Mouse (Mus musculus) forebrain, embryonic 13.5 days (tissue): ENCODE measurements around the gene Zfyve26. TPM values are rescaled to one million over a fixed set of nuclear protein-coding genes. Genes with fewer than 3 reads are reported as not detected.
"Not testable (repeated sequence)": the region's sequence is repeated elsewhere in the genome, so short reads cannot be mapped to it uniquely, and the experiment has no call there.

Experiments
- ATAC-seq: fragments of 200-750 bp; cut with Nextera tagmentation; 2 replicates; pipeline ENCODE4 v1.8.0; 2017
- H3K27ac ChIP-seq: fragments of 300-500 bp; sonication (generic); 2 replicates; pipeline ENCODE4 v1.5.1; 2015; ENCODE audit warnings: inconsistent platforms, mild to moderate bottlenecking, moderate library complexity
- H3K27me3 ChIP-seq: fragments of 300-500 bp; sonication (generic); 2 replicates; pipeline ENCODE4 v1.6.1; 2015; ENCODE audit warnings: mild to moderate bottlenecking, inconsistent platforms
- H3K36me3 ChIP-seq: fragments of 300-500 bp; sonication (generic); 2 replicates; pipeline ENCODE4 v1.6.1; 2015; ENCODE audit warnings: mild to moderate bottlenecking, inconsistent platforms; ENCODE audit not compliant: poor library complexity, severe bottlenecking
- H3K4me1 ChIP-seq: fragments of 300-500 bp; sonication (generic); 2 replicates; pipeline ENCODE4 v1.6.1; 2015; ENCODE audit warnings: inconsistent platforms
- H3K4me2 ChIP-seq: fragments of 300-500 bp; sonication (generic); 2 replicates; pipeline ENCODE4 v1.6.1; 2015; ENCODE audit warnings: inconsistent platforms, mild to moderate bottlenecking, moderate library complexity
- H3K4me3 ChIP-seq: fragments of 300-500 bp; sonication (generic); 2 replicates; pipeline ENCODE4 v1.5.1; 2015; ENCODE audit warnings: mild to moderate bottlenecking, inconsistent platforms
- H3K9ac ChIP-seq: fragments of 300-500 bp; sonication (generic); 2 replicates; pipeline ENCODE4 v1.6.1; 2015; ENCODE audit warnings: mild to moderate bottlenecking, inconsistent platforms
- H3K9me3 ChIP-seq: fragments of 300-500 bp; sonication (generic); replicated peaks from 2 replicates; pipeline ENCODE4 v1.6.1; 2016; ENCODE audit warnings: inconsistent platforms
- WGBS: fragments of 180-500 bp; shearing (Covaris S2); methylation state at CpG from one replicate; pipeline ENCODE4 v1.1.7; 2015; 5-methylcytosine and 5-hydroxymethylcytosine counted together
- polyA plus RNA-seq: library from polyadenylated mRNA; unstranded; fragments of >200 nt; fragmentation: Nextera tagmentation; extraction: Ambion mirVana; gene quantifications from 2 replicates; pipeline ENCODE4 v1.2.1, GENCODE M21; 2015

Gene Zfyve26
- 12.8 and 13.4 TPM in 2 replicates for polyA plus RNA-seq

DNA sequence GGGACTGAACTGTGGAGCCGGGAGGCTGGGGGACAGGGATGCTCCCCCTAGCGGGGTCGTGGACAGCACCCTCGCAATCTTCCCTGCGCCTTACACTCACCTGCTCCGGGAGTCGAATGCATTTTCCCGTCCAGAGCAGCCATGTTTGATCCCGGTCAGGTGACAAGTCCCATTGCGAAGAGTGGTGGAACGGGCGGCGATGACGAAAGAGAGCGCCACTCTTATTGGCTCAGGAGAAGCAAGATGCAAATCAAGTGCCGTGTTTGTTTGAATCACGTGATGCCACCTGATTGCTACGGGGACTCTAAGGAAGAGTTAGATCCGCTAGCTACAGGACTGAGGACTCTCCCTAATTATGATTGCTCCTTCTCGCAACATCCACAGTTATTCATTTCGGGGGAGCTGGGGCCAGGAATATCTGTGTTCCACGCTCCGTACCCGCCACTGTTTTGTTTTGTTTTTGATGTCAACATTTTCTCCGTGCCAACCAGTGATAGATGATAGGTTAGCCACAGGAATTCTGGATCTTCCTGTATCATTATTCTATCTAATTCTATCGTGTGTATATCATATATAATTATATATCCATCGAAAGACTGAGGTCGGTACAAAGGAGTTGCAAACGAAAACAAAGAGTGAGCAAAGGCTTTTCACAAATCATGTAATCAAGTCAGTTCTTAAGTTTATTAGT, at the start of gene Zfyve26:
TSS of gene Zfyve26 (minus strand) at position 179 of the 691 bp plus-strand sequence.
- H3K36me3 ChIP-seq: peaks cover 5% of the 10 kb centered on the region
- no peaks in the 10 kb centered on the region for H3K9me3 ChIP-seq
- peaks cover 19% of the 10 kb centered on the region for H3K4me1 ChIP-seq
- H3K4me3 ChIP-seq: peak within 1 kb of the TSS; percentile 71
- ATAC-seq: peak; percentile 98
- peak within 1 kb of the TSS; percentile 63 for H3K27ac ChIP-seq
- under 1% methylated on average over 29 of the region's 29 CpGs for WGBS
- no peaks in the 10 kb centered on the region for H3K27me3 ChIP-seq
- peak within 1 kb of the TSS; percentile 80 for H3K9ac ChIP-seq
- H3K4me2 ChIP-seq: peak within 1 kb of the TSS; percentile 84

DNA sequence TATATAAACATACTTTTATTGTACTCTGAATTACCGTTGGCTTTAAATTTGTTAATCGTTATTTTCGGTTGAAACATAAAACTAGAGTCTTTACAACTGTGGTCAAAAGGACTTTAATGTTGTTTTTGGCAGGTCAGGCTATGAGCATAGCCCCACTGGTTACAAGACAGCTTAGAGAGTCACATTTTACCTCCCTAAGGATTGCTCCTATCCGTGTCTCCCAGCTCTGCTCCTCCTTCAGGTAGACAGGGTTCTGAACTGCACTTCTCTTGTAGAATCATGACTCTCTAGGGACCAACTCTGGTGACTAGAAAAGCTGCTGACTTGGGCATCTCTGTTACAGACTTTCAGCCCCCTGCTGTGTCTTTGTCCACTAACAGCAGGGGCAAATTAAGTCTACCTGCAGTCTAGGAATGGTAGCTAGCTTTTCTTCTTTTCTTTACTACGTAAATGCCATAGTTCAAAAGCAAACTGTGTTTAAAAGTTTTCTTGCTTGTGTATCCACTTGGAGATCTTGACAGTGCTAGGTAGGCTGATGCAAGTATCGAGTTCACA, 45.3 kb upstream of the Zfyve26 start:
- WGBS: 50% methylated on average over 6 of the region's 6 CpGs
- H3K27me3 ChIP-seq: no peaks in the 10 kb centered on the region
- H3K4me2 ChIP-seq: no peak overlapping the region

DNA sequence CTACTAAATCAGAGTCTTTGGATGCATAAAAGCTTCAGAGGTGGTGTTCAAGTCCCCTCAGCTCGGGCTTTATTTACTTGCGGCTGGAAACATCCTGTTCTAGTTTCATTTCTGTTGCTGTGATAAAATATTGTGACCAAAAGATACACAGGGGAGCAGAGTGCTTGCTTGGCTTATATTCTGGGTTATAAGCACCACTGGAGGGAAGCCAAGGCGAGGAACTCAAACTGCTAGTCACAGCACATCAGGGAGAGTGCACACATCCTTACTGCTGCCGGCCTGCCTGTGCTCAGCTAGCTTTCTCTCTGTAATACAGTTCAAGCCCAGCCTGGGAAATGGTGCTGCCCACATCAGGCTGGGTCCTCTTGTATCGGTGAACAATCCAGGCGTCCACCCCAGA, 44.4 kb upstream of the Zfyve26 start:
- WGBS: 80% methylated on average over 6 of the region's 6 CpGs
- no peak for ATAC-seq
- no peaks in the 10 kb centered on the region for H3K4me1 ChIP-seq
- H3K9me3 ChIP-seq: no peaks in the 10 kb centered on the region
- H3K4me2 ChIP-seq: no peak overlapping the region
- H3K27me3 ChIP-seq: no peaks in the 10 kb centered on the region
- no peak overlapping the region for H3K9ac ChIP-seq
- no peak overlapping the region for H3K4me3 ChIP-seq
- no peak overlapping the region for H3K27ac ChIP-seq
- no peaks in the 10 kb centered on the region for H3K36me3 ChIP-seq

More for the DNA sequence above, 45.3 kb upstream of the Zfyve26 start:
- H3K4me3 ChIP-seq: no peak overlapping the region
- H3K36me3 ChIP-seq: no peaks in the 10 kb centered on the region
- no peak overlapping the region for H3K9ac ChIP-seq
- H3K9me3 ChIP-seq: no peaks in the 10 kb centered on the region
- no peaks in the 10 kb centered on the region for H3K4me1 ChIP-seq
- no peak for ATAC-seq
- H3K27ac ChIP-seq: no peak overlapping the region

DNA sequence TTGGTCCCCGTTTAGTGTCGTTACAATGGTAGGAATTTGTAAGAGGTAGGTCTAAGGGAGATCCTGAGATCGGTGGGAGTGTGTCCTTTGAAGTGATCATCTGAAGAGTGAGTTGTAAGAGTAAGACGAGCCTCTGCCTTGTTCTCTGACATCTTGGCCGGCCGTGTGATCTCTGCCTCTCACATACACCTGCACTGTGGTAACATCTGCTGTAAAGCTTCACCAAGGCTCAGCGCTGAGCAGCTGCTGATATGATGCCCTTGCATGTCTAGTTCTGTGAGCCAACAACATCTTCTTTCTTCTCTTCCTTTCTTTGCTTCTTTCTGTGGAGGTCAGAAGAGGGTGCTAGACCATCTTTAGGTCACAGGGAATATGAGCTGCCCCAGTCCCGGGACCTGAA, 42.7 kb upstream of the Zfyve26 start:
- H3K9me3 ChIP-seq: peaks cover 11% of the 10 kb centered on the region; the same call in 1 of the 2 replicates
- no peak overlapping the region for H3K27ac ChIP-seq
- H3K4me2 ChIP-seq: no peak overlapping the region
- H3K27me3 ChIP-seq: no peaks in the 10 kb centered on the region
- no peaks in the 10 kb centered on the region for H3K4me1 ChIP-seq
- H3K4me3 ChIP-seq: no peak overlapping the region
- H3K36me3 ChIP-seq: peaks cover 11% of the 10 kb centered on the region
- H3K9ac ChIP-seq: no peak overlapping the region
- no peak for ATAC-seq
- WGBS: 89% methylated on average over 8 of the region's 8 CpGs

DNA sequence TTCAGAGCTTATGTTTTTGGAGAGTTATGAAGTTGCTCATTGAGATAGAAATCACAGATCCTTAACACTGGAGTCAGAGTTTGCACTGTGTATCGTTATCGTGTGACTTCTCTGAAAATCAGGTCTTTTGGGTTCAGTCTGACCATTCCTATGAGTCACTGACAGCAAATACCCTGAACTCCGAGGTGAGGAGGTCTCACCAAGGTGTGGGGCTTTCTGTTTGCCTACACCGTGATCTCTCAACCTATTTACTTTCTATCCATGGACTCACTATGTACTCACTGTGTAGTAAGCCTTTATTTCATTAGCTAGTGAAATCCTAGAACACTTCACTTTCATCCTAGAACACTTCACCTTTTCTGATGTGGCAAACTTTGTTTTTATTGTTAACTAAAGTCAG, 35.6 kb upstream of the Zfyve26 start:
- 90% methylated on average over 4 of the region's 4 CpGs for WGBS
- Histone ChIP-seq H3K4me2 (no peak overlapping the region), H3K4me3 (no peak overlapping the region), H3K36me3 (peaks cover 12% of the 10 kb centered on the region), H3K9ac (no peak overlapping the region), H3K27ac (no peak overlapping the region), H3K4me1 (no peaks in the 10 kb centered on the region), H3K9me3 (peaks cover 11% of the 10 kb centered on the region; the same call in 1 of the 2 replicates), H3K27me3 (no peaks in the 10 kb centered on the region)
- no peak for ATAC-seq

DNA sequence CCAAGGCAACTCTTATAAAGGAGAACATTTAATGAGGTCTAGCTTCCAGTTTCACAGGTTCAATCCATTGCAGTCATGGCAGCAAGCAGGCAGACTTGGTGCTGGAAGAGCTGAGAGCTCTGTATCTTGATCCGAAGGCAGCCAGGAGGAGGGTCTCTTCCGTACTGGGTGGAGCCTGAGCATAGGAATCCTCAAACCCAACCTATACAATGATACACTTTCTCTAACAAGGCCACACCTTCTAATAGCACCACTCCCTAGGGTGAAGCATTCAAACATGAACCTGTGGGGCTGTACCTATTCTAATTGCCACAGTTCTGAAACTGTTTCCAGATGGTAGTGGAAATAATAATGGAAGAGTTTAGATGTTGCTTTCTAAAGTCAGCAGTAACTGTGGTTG, 34.5 kb upstream of the Zfyve26 start:
- H3K4me2 ChIP-seq: no peak overlapping the region
- H3K9ac ChIP-seq: no peak overlapping the region
- no peak overlapping the region for H3K27ac ChIP-seq
- 89% methylated on average over 2 of the region's 2 CpGs for WGBS
- H3K9me3 ChIP-seq: peaks cover 11% of the 10 kb centered on the region; the same call in 1 of the 2 replicates
- H3K27me3 ChIP-seq: no peaks in the 10 kb centered on the region
- no peaks in the 10 kb centered on the region for H3K4me1 ChIP-seq
- H3K36me3 ChIP-seq: peaks cover 12% of the 10 kb centered on the region
- no peak for ATAC-seq
- no peak overlapping the region for H3K4me3 ChIP-seq

DNA sequence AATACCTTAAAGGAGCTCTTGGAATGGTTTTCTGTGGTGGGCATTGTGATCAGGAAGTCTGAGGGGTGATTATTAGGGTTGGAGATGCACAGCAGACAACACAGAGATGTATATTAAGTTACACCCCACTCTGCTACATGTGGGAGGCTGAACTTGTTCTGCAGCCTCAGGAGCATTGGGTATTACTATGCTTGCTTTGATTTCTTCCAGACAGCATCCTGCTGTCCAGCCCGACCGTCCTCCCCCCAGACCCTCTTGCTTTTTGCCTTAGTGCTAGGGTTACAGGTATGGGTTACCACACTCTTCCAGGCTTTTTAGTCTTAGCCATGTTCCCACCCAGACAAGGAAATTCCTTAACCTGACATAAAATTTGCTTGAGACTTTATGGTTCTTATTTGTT, 31.8 kb upstream of the Zfyve26 start:
- no peaks in the 10 kb centered on the region for H3K4me1 ChIP-seq
- no peak for ATAC-seq
- no peak overlapping the region for H3K9ac ChIP-seq
- H3K36me3 ChIP-seq: no peaks in the 10 kb centered on the region
- no peak overlapping the region for H3K27ac ChIP-seq
- H3K4me3 ChIP-seq: no peak overlapping the region
- 90% methylated on average over 2 of the region's 2 CpGs for WGBS
- H3K27me3 ChIP-seq: no peaks in the 10 kb centered on the region
- H3K9me3 ChIP-seq: no peaks in the 10 kb centered on the region
- no peak overlapping the region for H3K4me2 ChIP-seq

DNA sequence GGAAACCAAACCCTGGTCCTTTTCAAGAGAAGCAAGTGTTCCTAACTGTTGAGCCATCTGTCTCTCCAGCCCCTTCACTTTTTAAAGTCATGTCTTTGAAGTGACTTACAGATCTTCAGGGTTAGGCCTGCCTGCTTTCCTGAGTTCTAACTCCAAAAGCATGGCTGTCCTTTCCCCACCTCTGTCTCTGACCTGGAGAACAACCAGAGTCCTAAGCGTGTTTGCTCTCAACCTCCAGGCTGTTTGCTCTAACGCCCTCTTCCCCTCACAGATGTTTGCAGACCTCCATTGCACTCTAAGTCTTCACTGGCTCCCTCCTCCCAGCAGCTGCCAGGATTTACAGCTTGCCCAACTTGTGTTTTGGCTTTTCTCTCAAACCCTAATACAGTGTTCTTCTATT, 30.6 kb upstream of the Zfyve26 start:
- H3K4me2 ChIP-seq: no peak overlapping the region
- H3K9ac ChIP-seq: no peak overlapping the region
- no peak for ATAC-seq
- no peak overlapping the region for H3K27ac ChIP-seq
- H3K9me3 ChIP-seq: no peaks in the 10 kb centered on the region
- WGBS: 77% methylated on average over 2 of the region's 2 CpGs
- no peak overlapping the region for H3K4me3 ChIP-seq
- H3K4me1 ChIP-seq: no peaks in the 10 kb centered on the region
- no peaks in the 10 kb centered on the region for H3K36me3 ChIP-seq
- H3K27me3 ChIP-seq: no peaks in the 10 kb centered on the region

DNA sequence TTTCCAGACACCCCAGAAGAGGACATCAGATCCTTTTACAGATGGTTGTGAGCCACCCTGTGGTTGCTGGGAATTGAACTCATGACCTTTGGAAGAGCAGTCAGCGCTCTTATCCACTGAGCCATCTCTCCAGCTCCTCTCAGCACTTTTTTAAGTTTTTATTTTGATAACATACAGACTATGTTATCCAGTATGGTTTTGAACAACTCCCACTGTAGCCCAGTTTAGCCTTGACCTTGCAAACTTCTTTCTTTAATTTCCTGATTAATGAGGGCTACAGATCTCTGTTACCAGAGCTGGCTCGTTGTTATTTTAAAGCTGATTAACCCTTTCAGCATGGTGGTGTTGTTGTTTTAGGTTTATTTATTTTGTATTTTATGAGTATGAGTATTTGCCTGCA, 30.1 kb upstream of the Zfyve26 start:
- H3K36me3 ChIP-seq: no peaks in the 10 kb centered on the region
- no peaks in the 10 kb centered on the region for H3K27me3 ChIP-seq
- ATAC-seq: no peak
- no peak overlapping the region for H3K9ac ChIP-seq
- WGBS: 75% methylated on average over 2 of the region's 2 CpGs
- H3K4me3 ChIP-seq: no peak overlapping the region
- no peaks in the 10 kb centered on the region for H3K4me1 ChIP-seq
- H3K9me3 ChIP-seq: no peaks in the 10 kb centered on the region
- no peak overlapping the region for H3K27ac ChIP-seq
- H3K4me2 ChIP-seq: no peak overlapping the region

DNA sequence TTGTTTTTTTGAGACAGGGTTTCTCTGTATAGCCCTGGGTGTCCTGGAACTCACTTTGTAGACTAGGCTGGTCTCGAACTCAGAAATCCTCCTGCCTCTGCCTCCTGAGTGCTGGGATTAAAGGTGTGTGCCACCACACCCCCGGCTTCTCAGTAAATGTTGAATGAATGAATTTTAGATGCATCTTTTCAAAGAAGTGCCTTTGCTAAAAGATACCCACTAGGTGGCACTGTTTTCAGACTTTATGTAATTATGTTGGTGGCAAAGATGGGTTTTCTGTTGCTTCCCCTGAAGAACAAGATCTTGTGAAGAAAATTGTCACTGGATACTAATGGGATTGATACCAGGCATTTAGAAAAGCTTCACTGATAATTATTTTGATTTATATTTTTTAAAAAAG, 26.4 kb upstream of the Zfyve26 start:
- not testable (repeated sequence) for ATAC-seq, H3K4me3 ChIP-seq, H3K4me2 ChIP-seq, H3K36me3 ChIP-seq, H3K4me1 ChIP-seq, H3K27me3 ChIP-seq, H3K27ac ChIP-seq, H3K9ac ChIP-seq, H3K9me3 ChIP-seq
- WGBS: 63% methylated on average over 2 of the region's 2 CpGs

DNA sequence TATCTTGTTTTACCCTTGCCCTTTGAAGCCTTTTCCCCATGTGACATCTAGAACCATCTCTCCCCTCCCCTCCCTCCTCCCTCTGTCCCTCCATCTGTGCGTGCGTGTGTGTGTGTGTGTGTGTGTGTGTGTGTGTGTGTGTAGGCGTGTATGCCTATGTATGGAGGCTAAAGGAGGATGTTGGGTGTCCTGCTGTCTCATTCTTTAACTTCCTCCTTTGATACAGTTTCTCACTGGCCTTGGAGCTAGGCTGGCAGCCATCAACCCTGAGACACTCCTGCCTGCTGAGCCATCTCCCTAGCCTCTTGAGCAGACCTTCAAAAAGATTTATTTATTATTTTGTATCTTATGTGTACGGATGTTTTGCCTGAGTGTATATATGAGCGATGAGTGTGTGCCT, 24.8 kb upstream of the Zfyve26 start:
- no peak overlapping the region for H3K4me3 ChIP-seq
- no peaks in the 10 kb centered on the region for H3K27me3 ChIP-seq

DNA sequence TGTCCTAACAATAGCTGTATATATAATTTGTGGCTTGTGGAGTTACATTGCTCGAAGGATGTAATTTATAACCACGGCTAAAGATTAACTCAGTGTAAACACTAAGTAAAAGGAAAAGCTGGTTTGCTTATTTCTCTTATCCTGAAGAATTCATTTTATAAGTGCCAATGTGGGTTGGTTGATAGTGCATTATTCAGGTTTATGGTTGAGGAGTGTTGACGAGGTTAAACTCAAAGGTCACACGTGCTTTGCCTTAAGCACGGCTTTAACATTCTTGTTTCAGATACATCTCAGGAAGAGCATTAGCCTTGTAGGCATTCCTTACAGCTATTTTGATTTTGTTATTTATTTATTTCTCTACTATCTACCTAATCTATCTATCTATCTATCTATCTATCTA, 21.2 kb upstream of the Zfyve26 start:
- Histone ChIP-seq H3K9me3 (no peaks in the 10 kb centered on the region), H3K27ac (no peak overlapping the region), H3K36me3 (no peaks in the 10 kb centered on the region), H3K9ac (no peak overlapping the region), H3K27me3 (no peaks in the 10 kb centered on the region), H3K4me2 (no peak overlapping the region), H3K4me1 (no peaks in the 10 kb centered on the region), H3K4me3 (no peak overlapping the region)
- WGBS: 95% methylated on average over 5 of the region's 5 CpGs
- no peak for ATAC-seq

More for the DNA sequence above, 24.8 kb upstream of the Zfyve26 start:
- H3K36me3 ChIP-seq: no peaks in the 10 kb centered on the region
- H3K4me1 ChIP-seq: no peaks in the 10 kb centered on the region
- no peak for ATAC-seq
- no peaks in the 10 kb centered on the region for H3K9me3 ChIP-seq
- 83% methylated on average over 5 of the region's 5 CpGs for WGBS
- H3K4me2 ChIP-seq: no peak overlapping the region
- H3K9ac ChIP-seq: no peak overlapping the region
- H3K27ac ChIP-seq: no peak overlapping the region

DNA sequence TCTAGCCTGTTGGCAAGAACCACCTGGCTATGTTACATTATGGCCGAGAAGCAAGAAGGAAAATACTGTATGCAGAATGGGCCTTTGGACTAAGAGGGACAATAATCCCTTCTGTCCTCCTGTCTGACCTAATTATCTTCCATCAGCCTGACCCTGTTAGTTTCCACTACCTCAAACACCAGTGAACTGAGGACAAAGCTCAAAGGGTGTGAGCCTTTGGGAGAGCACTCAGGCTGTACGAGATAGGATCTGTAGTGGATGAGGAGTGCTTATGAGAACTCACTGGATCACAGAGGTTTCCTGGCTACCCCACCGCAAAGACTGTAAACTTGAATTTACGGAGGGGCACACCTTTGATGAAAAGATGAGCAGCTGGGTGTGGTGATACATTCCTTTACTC, 17.6 kb upstream of the Zfyve26 start:
- Histone ChIP-seq H3K9me3 (no peaks in the 10 kb centered on the region), H3K4me1 (no peaks in the 10 kb centered on the region), H3K9ac (no peak overlapping the region), H3K4me3 (no peak overlapping the region), H3K27me3 (no peaks in the 10 kb centered on the region), H3K4me2 (no peak overlapping the region), H3K27ac (no peak overlapping the region), H3K36me3 (no peaks in the 10 kb centered on the region)
- no peak for ATAC-seq
- WGBS: 85% methylated on average over 4 of the region's 4 CpGs
